Mouse (Mus musculus) neutrophil, adult 5-6 weeks (primary cell): ENCODE measurements around the gene Akap13. TPM values are rescaled to one million over a fixed set of nuclear protein-coding genes. Genes with fewer than 3 reads are reported as not detected.
"Not testable (repeated sequence)": the region's sequence is repeated elsewhere in the genome, so short reads cannot be mapped to it uniquely, and the experiment has no call there.

Source experiments
- ATAC-seq: fragments of 151-379, 151-347 bp; 2 replicates; pipeline ENCODE4 v1.8.0; 2017; ENCODE audit warnings: mild to moderate bottlenecking, moderate TSS enrichment; ENCODE audit not compliant: insufficient number of reproducible peaks, poor library complexity, low FRiP score, severe bottlenecking; ENCODE audit errors: extremely low read depth
- total RNA-seq: library from RNA; stranded (forward); fragments of 200-1000 nt; gene quantifications from 2 replicates; pipeline ENCODE4 v1.2.3, GENCODE M21; 2017

The Akap13 gene
- total RNA-seq, 1 experiment from 2014 or later: 935 TPM

DNA sequence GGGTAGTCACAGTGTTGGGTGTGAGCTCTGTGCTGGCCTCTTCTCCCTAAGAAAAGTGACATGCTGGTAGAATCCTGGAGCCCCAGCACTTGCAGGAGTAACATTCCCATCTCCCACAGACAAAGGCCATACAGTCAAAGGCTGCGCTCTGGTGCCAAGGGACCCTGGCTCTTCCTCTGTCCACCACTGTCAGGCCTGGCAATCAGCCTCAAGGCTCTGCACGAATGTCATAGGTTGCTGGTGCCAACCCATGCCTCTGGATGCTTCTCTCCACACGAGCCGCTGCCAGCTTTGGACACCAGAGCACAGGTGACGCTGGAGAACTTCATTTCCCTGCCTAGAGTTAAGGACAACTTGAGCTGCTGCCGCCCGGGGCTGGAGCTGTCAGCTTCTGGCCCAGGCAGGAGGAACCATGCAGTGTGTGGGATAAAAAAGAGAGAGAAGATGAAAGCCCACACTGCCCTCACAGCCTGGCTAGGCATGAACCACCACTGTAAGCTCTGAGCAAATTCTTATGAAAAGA lies 304.7 kb downstream of the Akap13 start:
- 0 out of 2 replicates have a peak, but pooled peaks have one; percentile 7 for ATAC-seq

DNA sequence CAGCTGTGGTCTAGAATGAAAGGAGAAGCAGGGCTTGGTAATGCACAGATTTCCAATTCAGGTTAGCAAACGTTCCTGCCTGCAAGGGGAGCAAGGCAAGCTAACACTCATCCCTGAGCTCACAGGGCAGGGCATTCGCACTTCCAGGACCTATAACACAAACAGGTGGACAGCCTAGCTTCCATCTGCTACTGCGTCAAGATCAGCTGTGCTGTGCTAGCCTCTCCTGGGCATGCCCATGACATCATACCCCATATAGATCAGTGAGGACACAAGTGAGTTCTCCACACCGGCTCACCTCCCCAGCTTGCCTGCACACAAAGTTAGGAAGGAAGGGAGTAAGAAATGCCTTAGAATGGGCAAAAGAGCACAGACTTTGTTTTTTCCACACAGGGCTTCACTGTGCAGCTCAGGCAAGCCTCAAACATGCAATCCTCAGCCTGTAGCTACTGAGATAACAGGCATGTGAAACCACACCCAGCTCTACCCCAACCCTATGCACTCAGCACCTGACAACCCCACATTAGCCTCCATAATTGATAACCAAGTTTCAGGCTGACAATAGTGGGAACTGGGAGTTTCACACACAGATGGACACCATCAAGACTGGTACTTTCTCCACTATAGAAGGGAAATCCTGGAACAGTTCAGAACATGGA lies 305.5 kb downstream of the Akap13 start:
- not testable (repeated sequence) for ATAC-seq

DNA sequence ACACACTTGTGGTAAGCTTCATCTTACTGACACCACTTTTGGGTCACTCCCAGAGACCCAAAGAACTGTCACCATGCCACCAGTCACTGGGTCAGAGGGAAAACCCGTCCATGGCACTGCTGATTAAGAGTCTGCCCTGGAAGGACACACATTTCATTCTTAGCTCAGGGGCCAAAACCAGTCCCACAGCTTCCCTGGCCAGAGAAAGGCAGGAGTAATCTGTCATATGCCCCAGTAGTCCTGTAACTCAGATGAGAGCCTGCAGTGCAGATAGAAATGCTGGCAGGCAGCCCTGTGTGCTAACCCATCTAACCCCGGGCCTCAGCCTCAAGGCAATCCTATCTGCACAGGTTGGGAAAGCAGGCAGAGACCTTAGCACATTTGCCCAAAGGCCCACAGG lies 306.9 kb downstream of the Akap13 start:
- ATAC-seq: not testable (repeated sequence)

DNA sequence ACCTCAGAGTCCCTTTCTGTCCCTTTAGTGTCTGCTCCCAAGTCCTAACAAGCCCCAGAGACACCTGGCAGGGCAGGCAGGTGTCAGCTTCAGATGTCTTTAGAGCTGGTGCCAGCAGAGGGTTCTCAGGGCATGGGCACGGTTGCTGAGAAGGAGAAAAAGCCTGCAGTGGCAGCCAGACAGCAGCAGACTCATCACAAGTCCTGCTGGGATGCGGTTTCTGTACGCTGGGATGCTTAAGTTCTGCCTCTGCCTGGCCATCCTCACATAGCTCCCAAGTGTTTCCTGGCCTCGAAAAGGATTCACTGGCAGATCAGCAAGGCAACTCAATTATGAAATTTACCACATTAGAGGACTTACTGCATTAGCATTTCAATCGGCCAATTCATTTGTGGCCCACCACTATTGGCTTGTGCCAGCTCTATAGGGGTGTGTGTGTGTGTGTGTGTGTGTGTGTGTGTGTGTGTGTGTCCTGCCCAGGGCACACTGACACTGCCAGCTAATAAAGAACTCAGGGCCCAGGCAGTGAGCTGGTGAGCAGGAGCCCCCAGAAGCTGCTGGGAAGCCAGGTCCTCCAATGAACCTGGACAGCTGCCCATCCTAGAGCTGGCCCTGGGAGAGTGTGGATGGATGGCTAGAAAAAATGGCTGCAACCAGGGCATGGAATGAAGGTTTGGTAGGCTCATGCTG lies 311.9 kb downstream of the Akap13 start:
- ATAC-seq: not testable (repeated sequence)

DNA sequence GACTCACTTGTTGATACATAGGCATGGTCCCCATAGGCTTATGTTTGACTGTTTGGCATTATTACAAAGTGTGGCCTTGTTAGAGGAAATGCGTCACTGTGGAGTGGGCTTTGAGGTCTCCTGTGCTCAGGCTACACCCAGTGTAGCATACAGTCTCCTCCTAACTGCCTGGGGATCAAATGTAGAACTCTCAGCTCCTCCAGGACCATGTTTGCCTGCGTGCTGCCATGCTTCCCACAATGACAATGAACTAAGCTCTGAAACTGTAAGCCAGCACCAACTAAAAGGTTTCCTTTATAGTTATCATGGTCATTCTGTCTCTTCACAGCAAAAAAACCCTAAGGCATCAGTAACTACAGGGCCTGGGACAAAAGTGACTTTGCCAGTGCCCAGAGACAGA lies 312.8 kb downstream of the Akap13 start:
- ATAC-seq: no peak

DNA sequence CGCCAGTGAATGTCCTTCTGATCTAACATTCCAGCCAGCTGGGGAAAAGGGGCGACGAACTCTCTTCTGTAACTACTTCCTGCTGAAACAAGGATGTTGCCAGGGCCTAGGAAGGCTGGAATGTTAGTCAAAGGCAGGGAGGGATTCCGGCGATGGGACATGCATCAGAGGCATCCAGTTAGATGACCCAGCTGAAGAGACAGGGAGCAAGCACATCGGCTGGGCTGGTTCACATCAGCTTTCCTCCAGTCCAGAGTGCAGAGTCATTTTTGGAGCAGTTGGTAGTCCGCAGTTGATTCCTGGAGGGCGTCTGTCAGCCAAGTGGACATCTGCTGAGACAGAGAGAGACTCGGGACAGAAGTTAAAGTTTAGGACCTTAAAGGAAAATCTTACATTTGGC lies 314.6 kb downstream of the Akap13 start:
- ATAC-seq: no peak

DNA sequence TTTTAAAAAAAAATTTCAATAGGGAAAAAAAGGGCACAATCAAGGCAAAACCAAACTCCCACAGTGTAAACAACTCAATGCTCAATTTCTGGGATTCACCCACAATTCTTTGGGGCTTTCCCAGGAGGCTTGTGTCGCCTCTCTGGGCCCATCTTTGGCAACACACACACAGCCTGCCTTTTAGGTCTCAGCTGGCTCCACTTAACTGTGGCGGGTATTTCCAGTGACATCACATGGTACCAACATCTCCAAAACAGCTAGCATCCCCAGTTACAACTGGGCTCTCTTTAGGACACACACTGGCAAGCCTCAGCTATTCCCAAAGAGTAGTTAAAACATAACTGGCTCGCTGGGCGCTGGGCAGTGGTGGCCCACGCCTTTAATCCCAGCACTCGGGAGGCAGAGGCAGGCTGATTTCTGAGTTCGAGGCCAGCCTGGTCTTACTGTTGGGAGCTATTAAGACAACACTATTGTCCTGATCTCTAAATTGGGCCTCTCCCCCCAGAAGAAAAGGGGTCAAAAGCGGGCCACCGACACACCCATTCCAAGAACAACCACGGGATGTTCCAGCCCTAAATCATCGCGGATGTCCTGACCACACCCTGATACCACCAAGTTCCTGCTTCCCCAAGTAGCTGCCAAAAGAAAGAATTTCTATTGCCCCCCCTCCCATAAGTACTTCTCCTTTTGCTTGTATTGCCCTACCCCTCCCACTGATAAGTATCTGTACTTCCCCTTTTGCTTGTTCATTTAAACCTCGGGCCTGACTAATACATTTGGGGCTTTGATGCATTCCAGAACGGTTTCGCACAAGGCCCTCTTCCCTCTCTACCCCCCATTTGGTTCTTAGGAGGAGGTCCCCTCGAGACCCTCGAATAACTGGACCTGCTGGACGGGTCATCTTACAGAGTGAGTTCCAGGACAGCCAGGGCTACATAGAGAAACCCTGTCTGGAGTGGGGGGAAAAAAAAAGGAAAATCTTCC lies 319.1 kb downstream of the Akap13 start:
- not testable (repeated sequence) for ATAC-seq

DNA sequence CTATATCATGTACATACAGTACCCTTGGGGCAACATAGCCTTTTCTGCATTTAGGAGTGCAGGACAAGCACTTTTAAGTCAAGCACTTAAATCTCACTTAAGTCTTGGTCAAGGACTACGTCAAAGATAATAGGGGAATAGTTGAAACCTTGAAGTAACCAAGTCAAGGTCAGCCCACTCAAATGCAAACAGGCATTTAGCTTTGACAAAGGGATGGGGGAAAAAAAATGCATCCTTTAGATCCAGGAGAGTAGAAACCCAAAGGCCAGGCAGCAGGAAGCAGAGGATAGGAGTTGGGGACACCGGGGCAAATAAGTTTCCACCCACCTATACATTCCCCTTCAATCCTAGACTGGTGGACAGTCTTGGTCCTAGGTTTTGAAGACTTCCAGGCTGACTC lies 322.7 kb downstream of the Akap13 start:
- no peak for ATAC-seq

DNA sequence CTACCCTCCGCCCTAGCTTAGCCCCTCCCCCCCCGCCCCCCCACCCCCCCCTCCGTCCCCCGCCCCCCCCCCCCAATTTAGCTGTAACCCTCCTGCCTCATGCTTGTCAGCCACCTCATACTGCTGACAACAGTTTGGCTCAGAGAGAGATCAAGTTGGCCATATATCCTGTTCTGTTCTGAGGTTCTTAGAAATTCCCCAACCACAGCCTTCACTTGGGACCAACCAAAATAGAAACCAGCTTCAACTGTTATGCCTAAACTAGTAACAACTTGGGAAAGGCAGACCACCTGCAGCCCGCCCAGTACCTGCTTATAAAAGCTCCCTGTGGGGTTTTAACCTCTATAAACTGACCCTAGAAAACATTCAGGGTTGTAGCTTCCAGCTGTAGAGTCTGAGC lies 325.5 kb downstream of the Akap13 start:
- no peak for ATAC-seq

DNA sequence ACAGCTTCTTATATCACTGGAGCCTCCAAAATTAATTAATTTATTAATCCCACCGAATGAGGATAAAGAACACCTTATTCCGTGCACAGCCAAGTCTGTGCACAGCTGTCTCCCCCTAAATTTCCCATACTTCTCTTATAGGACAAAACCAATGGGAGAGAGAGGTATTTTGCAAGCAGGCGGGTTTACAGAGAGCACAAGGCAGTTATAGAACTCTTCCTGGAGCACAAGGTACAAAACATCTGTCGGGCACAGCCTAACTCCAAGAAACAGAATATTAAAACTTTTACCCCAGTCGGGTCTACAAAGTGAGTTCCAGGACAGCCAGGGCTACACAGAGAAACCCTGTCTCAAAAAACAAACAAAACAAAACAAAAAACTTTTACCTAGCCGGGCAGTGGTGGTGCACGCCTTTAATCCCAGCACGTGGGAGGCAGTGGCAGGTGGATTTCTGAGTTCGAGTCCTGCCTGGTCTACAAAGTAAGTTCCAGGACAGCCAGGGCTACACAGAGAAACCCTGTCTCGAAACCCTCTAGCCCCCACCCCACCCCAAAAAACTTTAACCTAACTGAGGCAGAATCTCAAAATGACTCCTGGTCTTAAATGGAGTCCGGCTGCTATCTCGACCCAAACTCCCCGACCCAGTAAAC lies 326.1 kb downstream of the Akap13 start:
- ATAC-seq: no peak

DNA sequence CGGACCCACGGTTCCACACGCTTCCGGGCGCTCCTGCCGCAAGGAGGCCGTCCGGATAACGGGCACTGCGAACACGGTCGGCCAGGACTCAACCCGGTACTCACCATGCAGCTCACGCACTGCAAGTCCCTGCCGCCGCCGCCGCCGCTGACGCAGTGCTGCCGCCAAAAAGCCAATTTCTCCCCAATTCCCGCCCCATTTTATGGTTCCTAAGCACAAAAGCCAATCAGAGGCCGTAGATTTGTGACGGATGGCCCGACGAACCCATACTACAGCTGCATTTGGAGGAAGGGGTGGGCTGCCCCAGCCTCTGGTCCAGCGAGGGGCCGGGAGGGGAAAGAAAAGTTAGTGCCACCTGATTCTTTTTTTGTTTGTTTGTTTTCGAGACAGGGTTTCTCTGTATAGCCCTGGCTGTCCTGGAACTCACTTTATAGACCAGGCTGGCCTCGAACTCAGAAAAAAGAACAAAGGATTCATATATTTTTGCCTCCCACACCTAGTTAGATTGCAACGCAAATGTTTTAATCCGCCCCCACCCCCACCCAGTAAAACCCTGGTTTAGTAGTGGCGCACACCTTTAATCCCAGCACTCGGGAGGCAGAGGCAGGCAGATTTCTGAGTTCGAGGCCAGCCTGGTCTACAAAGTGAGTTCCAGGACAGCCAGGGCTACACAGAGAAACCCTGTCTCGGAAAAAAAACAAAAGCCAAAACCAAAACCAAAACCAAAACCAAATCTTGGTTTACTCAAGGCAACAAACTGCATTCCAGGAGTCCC lies 326.8 kb downstream of the Akap13 start:
- ATAC-seq: peak; percentile 93

DNA sequence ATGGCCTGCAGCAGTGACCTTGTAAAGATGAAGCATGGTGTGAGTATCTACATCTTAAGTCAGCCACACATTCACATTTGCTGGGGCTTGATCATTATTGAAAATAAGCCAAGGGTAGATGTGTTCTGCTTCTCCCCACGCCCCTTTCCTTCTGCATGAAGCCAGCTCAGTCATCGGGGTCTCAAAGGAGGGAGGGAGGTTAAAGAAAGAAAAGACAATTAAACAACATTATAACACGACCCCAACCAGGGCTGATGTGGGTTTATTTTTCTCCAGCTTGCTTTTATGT lies 327.3 kb downstream of the Akap13 start:
- no peak for ATAC-seq

DNA sequence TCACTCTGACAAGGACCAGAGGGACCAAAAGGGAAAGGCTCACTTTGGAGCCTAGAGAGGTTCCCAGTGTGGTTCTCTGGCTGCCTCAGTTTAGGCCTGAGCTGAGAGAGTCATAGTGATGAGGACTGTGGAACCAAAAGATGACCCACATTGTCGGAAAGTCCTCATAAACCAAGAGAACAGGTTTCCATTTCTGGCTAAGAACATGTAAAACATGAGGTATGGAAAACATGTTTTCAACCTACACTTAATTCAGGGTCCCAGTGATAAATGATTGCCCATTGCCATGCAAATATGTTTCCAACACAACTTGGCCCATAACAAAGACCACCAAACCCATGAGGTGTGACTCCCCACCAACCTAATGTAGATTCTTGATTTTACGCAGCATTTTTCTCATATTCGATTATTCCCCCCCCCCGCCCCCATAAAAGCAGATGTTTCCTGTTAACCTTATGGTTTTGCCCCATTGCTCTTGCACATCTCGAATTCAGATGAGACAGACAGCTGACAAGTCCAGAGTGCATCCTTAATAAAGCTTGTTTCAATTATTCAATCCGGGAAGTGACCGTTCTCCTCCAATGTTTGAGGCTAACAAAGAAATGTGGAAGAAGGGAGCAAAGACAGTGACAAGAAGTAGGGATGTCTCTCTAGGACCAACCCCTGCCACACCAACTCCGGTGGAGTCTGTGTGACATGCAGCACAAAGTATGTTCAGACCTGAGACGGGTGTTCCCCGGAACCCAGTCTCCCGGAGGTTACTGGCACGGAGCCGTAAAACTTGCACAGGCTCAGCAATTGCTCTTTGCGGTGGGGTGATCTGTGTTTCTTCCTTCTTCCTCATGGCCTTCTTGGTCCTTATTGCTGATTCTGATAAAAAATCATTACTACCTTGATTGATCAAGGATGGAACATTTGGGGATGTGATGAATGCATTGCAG lies 330.3 kb downstream of the Akap13 start:
- no peak for ATAC-seq

DNA sequence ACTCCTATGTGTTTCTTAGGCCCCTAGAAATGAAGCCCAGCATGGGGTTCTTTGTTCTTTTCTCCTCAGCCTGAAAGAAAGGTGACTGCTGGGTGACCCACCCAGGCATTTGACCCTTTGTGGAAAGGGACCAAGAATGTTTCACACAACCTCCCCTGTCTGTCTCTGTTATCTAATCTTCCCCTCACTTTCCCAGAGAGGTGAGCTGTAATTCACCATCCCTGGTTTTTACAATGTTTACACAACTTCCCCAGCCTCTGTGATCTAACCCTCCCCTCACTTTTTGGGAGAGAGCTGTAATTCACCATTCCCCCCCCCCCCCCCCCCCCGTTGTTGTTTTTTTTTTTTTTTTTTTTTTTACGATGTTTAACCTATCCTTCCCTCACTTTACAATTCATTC lies 331.5 kb downstream of the Akap13 start:
- no peak for ATAC-seq

DNA sequence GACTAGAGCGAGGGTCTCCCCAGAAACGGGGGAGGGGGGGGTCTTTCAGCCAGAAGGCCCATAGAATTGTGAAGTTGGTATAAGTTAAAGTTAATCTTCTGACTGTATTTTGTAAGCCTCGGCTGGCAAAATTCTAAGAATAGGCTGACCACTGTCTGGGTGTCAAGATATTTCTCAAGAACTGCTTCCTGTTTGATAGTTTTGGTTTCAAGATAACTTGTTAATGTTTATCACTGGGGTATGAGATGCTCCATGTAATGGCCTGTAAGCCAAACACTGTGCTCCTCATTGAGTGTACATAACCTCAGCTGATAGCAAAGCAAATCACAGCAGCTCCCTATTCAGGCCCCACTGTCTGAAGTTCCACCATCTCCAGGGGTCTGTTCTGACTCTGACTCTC lies 332.0 kb downstream of the Akap13 start:
- no peak for ATAC-seq

DNA sequence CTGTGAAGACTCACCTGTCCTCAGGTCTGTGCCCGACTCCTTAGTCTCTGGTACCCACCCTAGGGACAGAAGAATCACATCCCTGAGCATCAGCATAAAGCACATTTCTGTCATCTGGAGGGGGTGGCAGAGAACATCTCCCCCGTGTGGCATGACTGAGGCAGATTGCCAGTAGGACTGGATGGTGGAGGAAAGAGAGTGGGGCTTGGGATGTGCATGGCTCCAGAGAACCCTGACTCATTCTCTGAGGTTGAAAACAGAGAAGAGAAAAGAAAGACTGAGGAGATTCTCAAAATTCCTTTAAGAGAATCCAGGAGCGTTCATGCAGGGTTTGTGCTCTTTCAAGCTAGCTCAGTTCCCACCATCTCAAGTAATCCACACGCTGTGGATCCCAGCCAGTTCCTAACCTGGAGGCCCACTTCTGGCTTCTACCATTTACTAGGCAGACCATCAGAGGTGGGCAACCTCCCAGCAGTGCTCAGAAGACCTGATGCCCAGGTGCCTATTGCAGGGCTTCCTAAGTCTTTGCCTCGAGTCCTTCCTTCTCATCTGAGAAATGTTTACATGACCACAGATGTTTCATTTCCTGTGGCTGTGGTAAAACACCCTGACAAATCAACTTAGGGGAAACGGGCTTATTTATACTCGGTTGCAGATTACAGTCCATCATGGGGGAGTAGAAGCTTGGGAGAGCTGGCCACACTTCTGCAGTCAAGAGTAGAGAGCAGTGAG lies 332.9 kb downstream of the Akap13 start:
- ATAC-seq: peak; percentile 57

DNA sequence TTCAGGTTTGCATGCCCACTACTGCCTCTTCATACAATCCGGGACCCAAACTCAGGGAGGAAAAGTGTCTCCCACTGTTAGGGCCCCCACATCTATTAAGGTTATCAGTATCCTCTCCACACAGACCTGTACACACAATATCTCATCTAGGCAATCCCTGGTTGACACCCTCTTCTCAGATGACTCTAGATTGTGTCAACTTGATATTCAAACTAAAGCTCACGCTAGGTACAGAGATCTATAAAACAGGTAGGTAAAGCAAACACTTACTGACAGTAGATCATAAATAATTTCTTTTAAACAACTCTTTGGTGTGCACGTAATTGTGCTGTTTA lies 333.4 kb downstream of the Akap13 start:
- not testable (repeated sequence) for ATAC-seq
